Mouse (Mus musculus) embryo, embryonic 9.5 days (tissue): ENCODE results near the gene Dlgap1.

Experiments used
- DNase-seq: peaks from one replicate; pipeline ENCODE4 v3.0.0-alpha.2; 2017; ENCODE audit errors: extremely low spot score

Gene Dlgap1

GRCm38 (mm10) chr17:70339821-70340220 is 370.9 kb downstream of the Dlgap1 start:
- no peak for DNase-seq

DNA sequence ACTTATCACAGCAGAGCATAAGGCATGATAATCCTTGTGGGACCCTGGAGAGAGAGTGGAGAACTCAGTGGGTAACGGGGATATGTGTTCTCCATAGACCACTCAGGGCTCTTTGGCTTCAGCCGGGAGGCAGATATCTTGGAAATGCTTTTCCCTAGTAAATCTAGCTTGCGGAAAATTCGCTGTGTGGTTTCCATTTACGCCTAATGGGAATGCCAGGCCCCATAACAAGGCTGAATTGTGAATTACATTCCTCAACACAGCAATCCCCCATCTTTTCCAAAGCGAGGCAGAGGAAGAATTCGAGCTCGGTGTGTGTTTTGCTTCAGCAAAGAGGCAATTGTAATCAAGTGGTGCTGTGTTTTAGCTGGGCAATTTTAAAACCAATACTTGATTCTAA is 372.4 kb downstream of the Dlgap1 start:
- no peak for DNase-seq

DNA sequence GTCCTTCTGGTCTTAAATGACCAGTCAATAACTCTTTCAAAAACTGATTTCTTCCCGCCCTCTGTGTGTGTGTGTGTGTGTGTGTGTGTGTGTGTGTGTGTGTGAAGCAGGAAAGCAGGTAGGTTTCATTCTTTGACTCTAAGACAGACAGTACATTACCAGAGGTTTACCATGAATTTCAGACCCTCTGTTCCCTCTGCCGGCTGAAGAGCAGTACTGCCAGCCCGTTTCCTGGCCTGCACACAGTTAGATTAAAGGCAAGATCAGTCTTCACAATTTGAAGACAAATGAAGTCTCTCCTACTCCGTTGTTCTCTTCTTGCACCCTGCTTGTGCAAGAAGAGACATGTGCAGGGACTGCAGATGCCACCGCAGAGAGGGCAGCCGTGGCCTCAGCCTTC is 373.0 kb downstream of the Dlgap1 start:
- DNase-seq = no peak

DNA sequence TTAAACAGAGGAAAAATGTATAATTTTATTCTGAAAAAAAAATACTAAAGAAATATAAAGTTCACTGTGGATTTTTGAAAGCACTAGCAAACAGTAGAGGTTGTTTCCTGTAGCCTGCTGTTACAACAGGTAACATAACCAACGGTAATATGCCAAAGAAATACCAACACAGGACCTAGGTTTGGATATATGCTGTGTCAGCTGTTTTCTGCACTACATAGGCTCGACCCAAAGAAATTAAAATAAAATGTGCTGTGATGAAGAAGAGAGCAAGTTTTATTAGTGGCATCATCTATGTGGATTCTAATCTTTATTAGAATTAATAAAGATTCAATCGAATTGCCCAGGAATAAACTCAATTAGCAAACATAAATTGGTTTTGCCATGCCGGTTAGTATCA is 378.5 kb downstream of the Dlgap1 start:
- DNase-seq = no peak

GRCm38 (mm10) chr17:70363561-70363960 is 394.7 kb downstream of the Dlgap1 start:
- no peak for DNase-seq

- DNase-seq = no peak
These were observed 395.1 kb downstream of the Dlgap1 start for GRCm38 (mm10) chr17:70363971-70364370.

DNA sequence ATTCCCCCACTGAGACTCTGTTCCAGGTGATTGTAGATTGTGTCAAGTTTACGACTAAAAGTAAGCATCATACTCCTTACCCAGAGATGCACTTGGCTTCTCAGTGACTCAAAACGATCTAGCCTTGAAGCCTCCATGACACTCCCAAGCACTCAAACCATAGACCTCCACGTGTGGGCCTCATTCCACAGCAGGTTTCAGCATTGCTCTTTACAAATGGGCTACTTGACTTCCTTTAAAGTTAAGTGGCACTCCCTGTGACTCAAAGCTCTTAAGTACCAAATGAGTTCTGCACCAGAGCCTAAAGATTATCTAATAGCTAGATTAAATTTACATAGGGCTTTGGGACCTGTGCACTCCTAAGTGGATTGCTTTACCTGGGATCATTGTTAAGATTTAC is 400.3 kb downstream of the Dlgap1 start:
- DNase-seq = no peak

DNA sequence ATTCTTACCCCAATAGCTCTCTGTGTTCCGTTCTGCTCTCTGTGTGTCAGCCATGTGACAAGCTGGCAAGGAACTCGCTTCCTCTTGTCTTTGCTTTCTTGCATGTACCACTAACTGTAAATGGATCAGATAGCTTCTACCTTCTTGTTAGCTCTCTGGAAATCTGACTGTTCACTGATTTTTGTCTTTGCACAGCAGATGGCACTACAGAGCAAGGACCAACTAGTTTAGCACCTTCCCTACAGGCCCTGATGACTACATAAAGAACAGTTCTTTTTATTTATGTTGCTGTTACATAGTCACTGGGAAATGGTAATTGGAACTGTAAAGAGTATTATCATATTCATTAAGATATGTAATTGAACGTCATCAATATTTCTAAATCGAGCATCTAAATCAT is 408.1 kb downstream of the Dlgap1 start:
- no peak for DNase-seq

- DNase-seq = no peak
These were observed 419.6 kb downstream of the Dlgap1 start for GRCm38 (mm10) chr17:70388447-70388846.

GRCm38 (mm10) chr17:70397220-70397619 is 428.3 kb downstream of the Dlgap1 start:
- DNase-seq = no peak

GRCm38 (mm10) chr17:70397708-70398107 is 428.8 kb downstream of the Dlgap1 start:
- DNase-seq = no peak

DNA sequence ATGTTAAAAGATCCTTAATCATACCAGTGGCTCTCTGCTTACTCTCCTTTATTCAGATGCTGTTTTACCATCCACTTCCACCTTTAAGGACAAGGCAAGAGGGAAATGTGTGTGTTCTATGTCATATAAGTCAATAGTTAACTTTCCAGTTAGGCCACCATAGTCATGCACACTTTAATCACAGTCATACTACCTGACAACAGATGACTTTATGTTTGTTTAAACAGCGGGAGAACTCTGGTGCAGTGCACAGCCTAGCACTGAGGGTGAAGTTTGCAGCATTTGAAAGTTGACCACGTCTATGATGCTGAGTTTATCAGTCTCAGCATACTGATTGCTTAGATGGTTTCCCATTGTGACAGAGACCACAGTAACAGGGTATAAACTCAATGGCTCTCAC is 433.0 kb downstream of the Dlgap1 start:
- no peak for DNase-seq

DNA sequence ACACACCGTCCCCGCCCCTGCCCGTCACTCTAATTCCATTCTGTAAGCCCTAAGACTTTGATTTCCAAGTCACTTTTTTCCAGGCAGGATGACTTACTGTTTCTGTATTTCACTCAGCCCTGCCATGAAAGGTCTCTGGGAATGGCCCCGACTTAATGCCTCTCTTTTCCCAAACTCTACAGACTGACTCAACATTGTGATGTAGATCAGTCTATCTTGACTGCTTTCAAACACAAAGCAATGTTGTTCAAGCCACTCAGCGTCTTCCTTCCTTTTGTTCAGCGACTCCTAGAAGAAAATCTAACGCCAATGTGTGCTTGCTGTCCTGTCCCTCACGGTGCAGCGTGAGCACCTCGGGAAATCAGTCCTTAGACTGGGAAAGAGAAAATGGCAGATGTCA is 434.9 kb downstream of the Dlgap1 start:
- DNase-seq = no peak

DNA sequence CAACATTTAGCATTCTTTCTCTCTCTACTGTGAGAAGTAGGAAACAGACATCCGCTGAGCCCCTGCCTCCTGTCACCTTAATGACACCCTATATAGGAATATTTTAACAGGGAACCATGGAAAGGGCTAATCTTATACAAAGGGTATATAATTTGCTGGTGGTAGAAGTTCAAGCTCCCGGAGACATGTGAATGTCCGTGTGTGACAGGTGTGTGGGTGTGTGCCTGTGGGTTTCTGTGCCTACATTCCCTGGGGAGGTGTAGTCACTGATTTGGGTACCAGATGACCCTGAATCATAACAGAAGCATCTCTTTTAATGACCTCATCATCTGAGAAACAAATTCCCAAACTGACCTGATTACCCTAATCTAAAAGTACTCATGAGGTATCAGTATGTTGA is 445.3 kb downstream of the Dlgap1 start:
- no peak for DNase-seq

GRCm38 (mm10) chr17:70427866-70428265 is 459.0 kb downstream of the Dlgap1 start:
- DNase-seq = no peak

DNA sequence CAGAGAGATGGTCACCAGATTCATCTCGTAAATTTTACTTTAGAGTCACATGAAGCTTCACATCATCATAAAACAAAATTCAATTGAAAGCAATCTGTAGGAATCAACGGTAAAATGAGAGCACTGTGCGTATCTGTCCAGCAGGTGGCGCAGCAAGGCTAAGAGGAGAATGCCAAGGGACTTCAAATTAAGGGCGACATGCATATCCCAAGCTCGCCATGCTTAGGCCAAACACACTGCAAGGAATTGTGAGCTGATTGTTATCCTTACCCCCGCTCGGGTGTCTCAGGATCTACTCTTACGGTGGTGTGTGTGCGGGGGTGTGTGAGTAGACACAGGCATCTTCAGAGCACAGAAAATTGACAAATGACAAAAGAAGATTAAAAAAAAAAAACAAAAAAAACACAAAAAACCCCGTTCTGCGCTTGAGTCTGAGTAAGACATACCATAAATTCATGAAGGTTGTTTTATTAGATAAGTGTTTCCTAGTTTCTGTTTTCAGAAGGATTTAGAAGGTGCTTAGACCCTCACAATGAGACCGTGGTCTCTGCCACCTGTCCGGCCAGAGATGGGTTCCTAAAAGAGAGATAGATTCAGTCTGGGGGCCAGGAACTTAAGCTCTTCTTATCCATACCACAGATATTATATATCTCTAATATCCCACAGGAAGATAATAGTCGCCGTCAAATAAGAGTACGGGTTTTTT is 461.0 kb downstream of the Dlgap1 start:
- peak; percentile 77 for DNase-seq

DNA sequence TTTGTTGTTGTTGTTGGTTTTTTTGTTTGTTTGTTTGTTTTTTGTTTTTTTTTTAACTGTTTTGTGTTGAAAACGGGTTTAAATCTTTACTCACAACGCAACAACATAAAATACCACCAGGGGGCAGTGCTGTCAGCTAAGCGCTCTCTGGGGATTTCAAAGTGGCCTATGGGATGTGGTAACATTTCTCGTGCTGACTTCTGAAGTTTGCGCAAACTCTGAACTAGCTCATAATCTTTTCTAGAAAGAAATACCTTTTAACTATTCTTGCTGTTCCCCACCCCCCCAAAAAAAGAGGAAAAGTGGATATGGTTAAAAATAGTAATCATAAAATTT is 461.5 kb downstream of the Dlgap1 start:
- peak; percentile 67 for DNase-seq

DNA sequence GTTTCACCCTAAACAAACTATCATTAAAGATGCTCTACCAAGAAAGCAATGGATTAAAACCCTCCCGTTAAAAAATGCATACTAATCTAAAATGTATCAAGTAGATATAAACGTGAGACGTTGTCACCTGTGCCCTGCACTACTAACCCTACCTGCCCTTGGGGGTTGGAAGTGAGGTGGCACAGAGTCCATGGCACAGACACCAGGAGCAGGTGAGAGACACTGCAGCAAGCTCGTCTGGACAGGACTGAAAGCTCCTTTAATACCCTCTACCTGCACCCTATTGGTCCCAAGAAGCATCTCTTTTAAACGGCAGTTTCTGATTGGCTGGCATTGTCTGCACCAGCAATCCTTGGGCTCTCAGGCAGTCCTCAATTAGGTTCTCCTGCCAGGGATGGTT is 464.0 kb downstream of the Dlgap1 start:
- no peak for DNase-seq

DNA sequence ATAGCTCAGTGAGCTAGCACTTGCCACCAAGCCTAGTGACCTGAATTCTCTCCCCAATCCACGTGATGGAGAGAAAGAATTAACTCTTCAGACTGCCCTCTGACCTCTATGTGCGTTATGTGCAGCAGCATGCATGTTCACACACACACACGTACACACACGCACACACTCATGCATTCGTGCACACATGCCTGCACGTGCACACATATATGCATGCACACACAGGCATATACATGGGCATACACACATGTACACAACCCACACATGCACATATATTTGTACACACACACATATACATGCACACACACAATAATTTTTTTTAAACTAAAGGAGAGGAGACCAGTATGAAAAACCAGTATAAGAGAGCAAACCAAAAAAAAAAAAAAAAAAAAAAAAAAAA is 465.7 kb downstream of the Dlgap1 start:
- no peak for DNase-seq

DNA sequence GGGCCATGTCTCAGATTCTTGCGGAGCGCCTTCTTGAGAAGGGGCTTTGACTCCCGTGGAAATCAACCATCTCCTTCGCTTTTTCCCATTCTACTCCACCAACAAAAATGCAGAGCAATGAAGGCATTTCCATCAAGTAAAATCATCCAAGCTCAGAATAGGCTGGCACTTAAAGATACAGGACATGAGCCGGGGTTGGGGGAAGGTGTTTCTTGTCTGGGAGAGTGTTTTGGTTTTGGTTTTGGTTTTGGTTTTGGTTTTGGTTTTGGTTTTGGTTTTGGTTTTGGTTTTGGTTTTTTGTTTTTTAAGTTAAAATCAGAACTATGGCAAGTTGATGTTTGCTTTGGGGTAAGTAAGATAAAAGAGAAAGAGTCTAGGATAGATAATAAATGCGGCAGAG is 466.7 kb downstream of the Dlgap1 start:
- DNase-seq = no peak

- DNase-seq = no peak
These were observed 468.4 kb downstream of the Dlgap1 start for GRCm38 (mm10) chr17:70437229-70437628.

DNA sequence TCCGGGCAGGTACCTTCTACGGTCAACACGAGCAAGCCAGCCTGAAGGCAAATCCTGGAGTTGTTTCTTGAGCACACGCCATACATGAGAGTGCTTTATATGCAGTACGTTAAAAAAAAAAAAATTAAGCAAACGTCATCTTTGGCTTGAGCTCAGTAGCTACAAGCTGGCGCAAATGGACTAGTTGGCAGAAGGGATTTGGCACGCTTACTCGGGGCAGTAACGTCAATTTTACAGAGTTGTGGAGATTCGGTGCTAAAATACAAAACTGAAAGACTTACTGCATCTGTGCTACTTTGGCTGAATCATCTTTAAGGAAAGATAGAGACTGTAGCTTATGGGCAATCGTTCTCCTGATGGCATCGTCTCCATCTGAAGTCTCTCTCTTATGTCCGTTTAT is 474.1 kb downstream of the Dlgap1 start:
- DNase-seq = no peak

DNA sequence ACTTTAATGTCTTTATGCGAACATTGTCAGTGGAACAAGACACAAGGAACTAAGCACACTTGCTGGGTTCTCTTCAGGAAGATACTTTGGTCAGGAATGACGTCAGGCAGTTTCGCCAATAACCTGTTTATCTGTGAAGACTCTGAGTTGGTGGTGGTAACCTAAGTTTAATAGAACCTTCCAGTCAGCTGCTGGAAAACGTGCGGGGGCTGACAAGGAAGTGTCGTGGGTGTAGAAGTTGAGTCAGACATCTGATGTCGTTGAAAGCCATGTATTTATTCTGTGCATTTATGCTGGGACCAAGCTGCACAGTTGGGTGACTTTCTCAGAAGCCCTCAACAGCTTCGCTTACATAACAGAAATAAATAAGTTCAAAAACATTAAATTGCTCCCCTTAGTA is 477.6 kb downstream of the Dlgap1 start:
- no peak for DNase-seq

DNA sequence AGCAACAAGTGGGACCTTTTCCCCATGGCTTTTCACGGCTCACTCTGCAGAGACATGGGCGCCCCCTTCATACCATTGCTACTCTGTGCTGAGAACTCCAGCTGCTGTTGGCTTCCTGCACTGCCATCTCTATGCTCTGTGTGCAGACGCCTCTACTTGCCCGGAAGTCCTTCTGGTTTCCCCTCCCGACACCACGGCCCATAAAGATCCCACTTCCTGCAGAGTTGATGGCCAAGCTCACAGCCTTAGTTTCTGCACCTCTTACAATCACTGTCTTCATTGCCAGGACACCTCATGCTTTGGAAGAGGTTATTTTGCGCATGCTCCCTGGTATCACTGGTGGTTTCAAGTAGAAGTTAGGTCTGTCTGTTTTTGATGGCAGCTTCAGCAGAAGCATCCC is 486.2 kb downstream of the Dlgap1 start:
- no peak for DNase-seq
